Mouse (Mus musculus) heart, embryonic 15.5 days (tissue): ENCODE results near the gene Adam4. TPM values are rescaled to one million over a fixed set of nuclear protein-coding genes. Genes with fewer than 3 reads are reported as not detected.
"Not testable (repeated sequence)": the region's sequence is repeated elsewhere in the genome, so short reads cannot be mapped to it uniquely, and the experiment has no call there.

ENCODE experiments used
- ATAC-seq: fragments of 200-750 bp; cut with Nextera tagmentation; replicated peaks from 2 replicates; pipeline ENCODE4 v1.8.0; 2017; ENCODE audit warnings: low read depth, moderate TSS enrichment; ENCODE audit not compliant: insufficient number of reproducible peaks, insufficient read depth, low FRiP score
- H3K27ac ChIP-seq: fragments of 300-500 bp; sonication (generic); 2 replicates; pipeline ENCODE4 v1.5.1; 2015; ENCODE audit warnings: mild to moderate bottlenecking, inconsistent platforms
- H3K27me3 ChIP-seq: fragments of 300-500 bp; sonication (generic); 2 replicates; pipeline ENCODE4 v1.6.1; 2015; ENCODE audit warnings: inconsistent platforms
- H3K36me3 ChIP-seq: fragments of 300-500 bp; sonication (generic); 2 replicates; pipeline ENCODE4 v1.6.1; 2015; ENCODE audit warnings: mild to moderate bottlenecking, inconsistent platforms
- H3K4me1 ChIP-seq: fragments of 300-500 bp; sonication (generic); replicated peaks from 2 replicates; pipeline ENCODE4 v1.6.1; 2015; ENCODE audit warnings: inconsistent platforms
- H3K4me2 ChIP-seq: fragments of 300-500 bp; sonication (generic); 2 replicates; pipeline ENCODE4 v1.6.1; 2015; ENCODE audit warnings: inconsistent platforms, mild to moderate bottlenecking, moderate library complexity
- H3K4me3 ChIP-seq: fragments of 300-500 bp; sonication (generic); 2 replicates; pipeline ENCODE4 v1.5.1; 2015; ENCODE audit warnings: mild to moderate bottlenecking, inconsistent platforms
- H3K9ac ChIP-seq: fragments of 300-500 bp; sonication (generic); 2 replicates; pipeline ENCODE4 v1.6.1; 2015; ENCODE audit warnings: mild to moderate bottlenecking, inconsistent platforms
- H3K9me3 ChIP-seq: fragments of 300-500 bp; sonication (generic); replicated peaks from 2 replicates; pipeline ENCODE4 v1.6.1; 2016; ENCODE audit warnings: inconsistent platforms
- WGBS: fragments of 180-500 bp; shearing (Covaris S2); methylation state at CpG from one replicate; pipeline ENCODE4 v1.1.7; 2015; ENCODE audit warnings: mixed read lengths; 5-methylcytosine and 5-hydroxymethylcytosine counted together
- polyA plus RNA-seq: library from polyadenylated mRNA; unstranded; fragments of >200 nt; fragmentation: Nextera tagmentation; extraction: Ambion mirVana; gene quantifications from 2 replicates; pipeline ENCODE4 v1.2.1, GENCODE M21; 2015

Gene Adam4
- polyA plus RNA-seq, result 0.23 and 0.39 TPM in 2 replicates

- H3K9ac ChIP-seq, result no peak within 1 kb of the TSS
- H3K36me3 ChIP-seq, result 0 out of 2 replicates have a peak, but pooled peaks cover 7% of the 10 kb centered on the region
- H3K27ac ChIP-seq, result no peak within 1 kb of the TSS
- no peaks in the 10 kb centered on the region; the same call in 1 of the 2 replicates for H3K9me3 ChIP-seq
- no peaks in the 10 kb centered on the region for H3K27me3 ChIP-seq
- H3K4me1 ChIP-seq, result no peaks in the 10 kb centered on the region
- no peak for ATAC-seq
- H3K4me3 ChIP-seq, result no peak within 1 kb of the TSS
- 86% methylated on average over 1 of the region's 1 CpGs for WGBS
- H3K4me2 ChIP-seq, result no peak within 1 kb of the TSS
Measured at GRCm38 (mm10) chr12:81421846-81422245, at the start of gene Adam4. Gene Adam4 (minus strand): TSS chr12:81421946.

DNA sequence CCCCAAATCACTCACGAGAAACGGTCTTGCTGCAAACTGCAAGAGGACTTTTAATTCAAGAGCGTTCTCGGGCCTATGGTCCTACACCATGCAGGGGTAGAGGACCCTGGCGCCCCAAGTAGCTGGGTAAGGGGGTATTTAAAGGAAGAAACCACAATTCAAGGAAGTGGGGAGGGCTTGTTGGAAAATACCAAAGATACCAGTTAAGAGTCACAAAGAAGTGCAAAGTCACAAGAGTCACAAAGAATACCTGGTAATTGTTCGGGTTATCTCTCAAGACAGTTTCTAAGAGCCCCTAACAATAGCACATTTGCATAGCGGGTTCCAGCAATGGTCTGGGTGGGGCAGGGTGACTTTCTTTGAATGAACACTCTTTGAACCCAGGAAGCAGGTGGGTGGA lies 37.3 kb upstream of the Adam4 start:
- H3K27me3 ChIP-seq, H3K27ac ChIP-seq, H3K4me1 ChIP-seq, H3K36me3 ChIP-seq, ATAC-seq, H3K9me3 ChIP-seq, H3K4me3 ChIP-seq, H3K9ac ChIP-seq, H3K4me2 ChIP-seq: not testable (repeated sequence)
- WGBS, result 91% methylated on average over 7 of the region's 7 CpGs

DNA sequence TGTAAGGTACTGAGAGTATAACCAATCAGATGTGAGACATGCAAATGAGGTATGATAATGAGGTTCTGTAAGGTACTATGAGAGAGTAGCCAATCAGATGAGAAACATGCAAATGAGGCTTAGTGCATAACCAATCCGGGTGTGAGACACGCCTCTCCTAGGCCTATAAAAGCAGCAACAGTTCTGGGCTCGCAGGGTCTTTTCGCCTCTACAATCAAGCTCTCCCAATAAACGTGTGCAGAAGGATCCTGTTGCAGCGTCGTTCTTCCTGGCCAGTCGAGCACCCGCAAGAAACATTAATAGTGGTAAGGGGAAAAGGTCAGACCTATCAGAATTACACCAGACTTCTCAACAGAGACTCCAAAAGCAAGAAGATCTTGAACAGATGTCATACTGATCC lies 17.2 kb upstream of the Adam4 start:
- H3K27ac ChIP-seq, ATAC-seq, H3K9ac ChIP-seq, H3K4me3 ChIP-seq, H3K4me1 ChIP-seq, H3K4me2 ChIP-seq, H3K9me3 ChIP-seq, H3K27me3 ChIP-seq, H3K36me3 ChIP-seq: not testable (repeated sequence)
- WGBS, result 91% methylated on average over 9 of the region's 9 CpGs

- H3K36me3 ChIP-seq, H3K4me2 ChIP-seq: not testable (repeated sequence)
- WGBS, result 78% methylated on average over 2 of the region's 2 CpGs
Measured at GRCm38 (mm10) chr12:81434778-81435177, 13.0 kb upstream of the Adam4 start.

GRCm38 (mm10) chr12:81413211-81413610 lies 8.5 kb downstream of the Adam4 start:
- Histone ChIP-seq H3K36me3 (no peaks in the 10 kb centered on the region), H3K27me3 (no peaks in the 10 kb centered on the region), H3K9ac (no peak overlapping the region), H3K27ac (no peak overlapping the region), H3K4me3 (no peak overlapping the region), H3K4me1 (no peaks in the 10 kb centered on the region), H3K4me2 (no peak overlapping the region), H3K9me3 (no peaks in the 10 kb centered on the region)
- no peak for ATAC-seq
- WGBS, result 70% methylated on average over 3 of the region's 3 CpGs

More at GRCm38 (mm10) chr12:81434778-81435177, 13.0 kb upstream of the Adam4 start:
- not testable (repeated sequence) for H3K27ac ChIP-seq, H3K9ac ChIP-seq, H3K4me1 ChIP-seq, H3K27me3 ChIP-seq, H3K4me3 ChIP-seq, H3K9me3 ChIP-seq, ATAC-seq

- WGBS, result 86% methylated on average over 3 of the region's 3 CpGs
- Histone ChIP-seq H3K4me3 (no peak overlapping the region), H3K9me3 (no peaks in the 10 kb centered on the region), H3K4me1 (no peaks in the 10 kb centered on the region), H3K36me3 (no peaks in the 10 kb centered on the region), H3K9ac (no peak overlapping the region), H3K27me3 (no peaks in the 10 kb centered on the region), H3K4me2 (no peak overlapping the region), H3K27ac (no peak overlapping the region)
- no peak for ATAC-seq
Measured at GRCm38 (mm10) chr12:81408966-81409365, 12.8 kb downstream of the Adam4 start.

DNA sequence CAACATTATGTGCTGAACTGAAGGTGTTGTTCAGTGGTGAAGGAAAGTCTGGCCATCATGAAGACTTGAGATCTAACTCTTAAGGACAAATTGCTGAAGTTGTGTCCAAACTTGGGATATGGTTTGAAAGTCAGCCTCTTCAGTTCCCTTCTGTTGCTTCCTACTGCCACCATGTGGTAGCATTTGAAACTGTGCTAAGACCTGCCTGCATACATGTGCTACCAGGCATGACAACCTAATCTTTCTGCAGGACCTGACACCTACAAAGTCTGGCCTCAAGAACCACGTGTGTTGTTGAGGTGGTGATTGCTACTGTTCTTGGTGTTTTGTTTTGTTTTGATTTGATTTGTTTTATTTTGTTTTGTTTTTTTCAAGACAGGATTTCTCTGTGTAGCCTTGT lies 19.6 kb downstream of the Adam4 start:
- H3K4me3 ChIP-seq, result no peak overlapping the region
- H3K36me3 ChIP-seq, result no peaks in the 10 kb centered on the region
- H3K4me2 ChIP-seq, result no peak overlapping the region
- no peak for ATAC-seq
- H3K27ac ChIP-seq, result no peak overlapping the region
- 21% methylated on average over 1 of the region's 1 CpGs for WGBS
- H3K9ac ChIP-seq, result no peak overlapping the region
- no peaks in the 10 kb centered on the region for H3K27me3 ChIP-seq
- H3K9me3 ChIP-seq, result no peaks in the 10 kb centered on the region
- H3K4me1 ChIP-seq, result no peaks in the 10 kb centered on the region

- not testable (repeated sequence) for H3K36me3 ChIP-seq, ATAC-seq, H3K4me1 ChIP-seq, H3K4me3 ChIP-seq, H3K9me3 ChIP-seq, H3K9ac ChIP-seq, H3K4me2 ChIP-seq, H3K27ac ChIP-seq, H3K27me3 ChIP-seq
- WGBS, result 89% methylated on average over 1 of the region's 1 CpGs
Measured at GRCm38 (mm10) chr12:81379364-81379763, 42.4 kb downstream of the Adam4 start, which contains the start of gene Gm4787. Gene Gm4787 (minus strand): TSS chr12:81379464.

Other genes starting within 250 kb of the Adam4 start
- 0.60 TPM in 2 replicates for gene Slc8a3, start 88.8 kb downstream of the Adam4 start, polyA plus RNA-seq
- gene Gm4787, start 42.5 kb downstream of the Adam4 start, polyA plus RNA-seq, result 0.14 and 0.22 TPM in 2 replicates
- 79.0 and 88.6 TPM in 2 replicates for gene Cox16, start 63.2 kb upstream of the Adam4 start, polyA plus RNA-seq
- 26.9 and 28.9 TPM in 2 replicates for gene Gm20498, start 111.0 kb upstream of the Adam4 start, polyA plus RNA-seq
- gene Synj2bp, start 111.0 kb upstream of the Adam4 start, polyA plus RNA-seq, result 29.7 and 33.7 TPM in 2 replicates
- gene Adam21, start 146.5 kb upstream of the Adam4 start, polyA plus RNA-seq, result 0.15 and 0.23 TPM in 2 replicates
- 37.6 and 42.4 TPM in 2 replicates for gene Med6, start 173.1 kb upstream of the Adam4 start, polyA plus RNA-seq
- gene Ttc9, start 209.3 kb upstream of the Adam4 start, polyA plus RNA-seq, result 3.7 and 4.7 TPM in 2 replicates